In the genomic region with DNA sequence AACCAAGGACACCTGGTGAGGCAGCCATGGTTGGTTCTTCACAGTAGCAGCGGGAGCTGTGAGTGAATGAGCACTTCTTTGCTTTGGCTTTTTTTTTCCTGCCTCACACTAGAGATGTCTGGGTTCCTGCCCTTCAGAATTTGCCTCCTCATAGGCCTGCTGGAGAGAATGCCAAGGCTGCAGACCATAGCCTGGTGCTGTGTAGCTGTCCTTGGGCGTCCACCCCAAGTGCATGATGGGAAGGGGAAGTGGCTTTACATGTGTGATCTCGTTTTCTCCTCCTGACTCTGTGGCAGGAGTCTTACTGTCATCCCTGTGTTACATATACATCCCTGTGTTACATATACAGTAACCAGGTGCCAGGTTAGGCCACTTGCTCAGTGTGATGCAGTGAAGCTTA, we compare ENCODE assay signal across 28 mouse cellular contexts. TPM values are rescaled to one million over a fixed set of nuclear protein-coding genes. Genes with fewer than 3 reads are reported as not detected.
DNase-seq lines count a peak whose midpoint lies in the region; ATAC-seq lines count a peak whose summit lies in the region.
"Had no signal": no experiment of that assay in that cellular context is flagged by ENCODE, and none has a peak within 500 bp of the region (broad histone marks: within the 10 kb centered on the region; RNA-seq: fewer than 3 reads in every experiment).

No protein-coding gene starts in this region.

- H3K27ac ChIP-seq in forebrain, embryonic 14.5 days (ENCODE audit: low read depth, low read length) = no peak overlapping the region
- H3K27ac ChIP-seq: embryonic facial prominence, embryonic 10.5 days; embryonic facial prominence, embryonic 13.5 days; forebrain, embryonic 12.5 days; heart, adult 2 months; heart, embryonic 10.5 days; heart, embryonic 13.5 days; hindbrain, embryonic 14.5 days; hindbrain, postnatal 0 days had no signal

- H3K27me3 ChIP-seq in forebrain, embryonic 14.5 days (replicated peaks; ENCODE audit: control insufficient read depth, insufficient read depth, low read length) = 0 out of 2 replicates have a peak, but pooled peaks cover 6% of the 10 kb centered on the region
- H3K27me3 ChIP-seq: Patski had no signal

- H3K9ac ChIP-seq in forebrain, embryonic 14.5 days (ENCODE audit: low read length) = no peak overlapping the region
- H3K9ac ChIP-seq: embryonic facial prominence, embryonic 13.5 days; forebrain, embryonic 12.5 days; heart, embryonic 13.5 days; hindbrain, embryonic 14.5 days had no signal

- H3K4me3 ChIP-seq in forebrain, embryonic 14.5 days (ENCODE audit: low read depth, low read length) = no peak overlapping the region
- H3K4me3 ChIP-seq: embryonic facial prominence, embryonic 10.5 days; embryonic facial prominence, embryonic 13.5 days; erythroblast, embryonic 14.5 days; forebrain, embryonic 12.5 days; heart, adult 2 months; heart, embryonic 10.5 days; heart, embryonic 13.5 days had no signal

- no peaks in the 10 kb centered on the region for H3K9me3 ChIP-seq in forebrain, embryonic 14.5 days (replicated peaks; ENCODE audit: control insufficient read depth, low read length)
- H3K9me3 ChIP-seq: embryonic facial prominence, embryonic 13.5 days; forebrain, embryonic 12.5 days; heart, embryonic 10.5 days; heart, embryonic 13.5 days had no signal

- peaks cover 15% of the 10 kb centered on the region; the same call in 1 of the 2 replicates for H3K4me1 ChIP-seq in forebrain, embryonic 14.5 days (ENCODE audit: control insufficient read depth, insufficient read depth, low read length)

- H3K4me2 ChIP-seq in forebrain, embryonic 14.5 days (ENCODE audit: low read length) = no peak overlapping the region
- H3K4me2 ChIP-seq: embryonic facial prominence, embryonic 13.5 days; forebrain, embryonic 12.5 days; heart, embryonic 13.5 days; hindbrain, embryonic 14.5 days had no signal

- peak; percentile 51 for DNase-seq in adrenal gland, postnatal 10 days
- DNase-seq in adrenal gland, postnatal 4 days (ENCODE audit: low spot score in 2 of 2) = no peak
- DNase-seq in adrenal gland, postnatal 14 days = peak; percentile 63
- DNase-seq in forebrain, embryonic 14.5 days (ENCODE audit: low spot score) = no peak
- no peak for DNase-seq in kidney, postnatal 25 days
- DNase-seq: cerebellum, adult 18-20 months; cerebellum, adult 9-10 months; cerebellum, postnatal 14 days; gastrocnemius, postnatal 25 days; heart, adult 2 months; heart, postnatal 14 days; heart, postnatal 4 days; kidney, adult 18-20 months; kidney, adult 9 months had no signal

- ATAC-seq in granulocyte monocyte progenitor cell, adult 5-6 weeks (replicated peaks; ENCODE audit: poor library complexity, severe bottlenecking) = peak; percentile 37
- no peak for ATAC-seq in forebrain, embryonic 14.5 days
- ATAC-seq: forebrain, embryonic 16.5 days; hindbrain, postnatal 0 days; inflammation-experienced regulatory T-cells, adult 6 months; intestine, embryonic 16.5 days; Patski had no signal

- H3K36me3 ChIP-seq in forebrain, embryonic 14.5 days (ENCODE audit: control insufficient read depth, insufficient read depth, low read length) = no peaks in the 10 kb centered on the region
- H3K36me3 ChIP-seq: embryonic facial prominence, embryonic 10.5 days; embryonic facial prominence, embryonic 13.5 days; forebrain, embryonic 12.5 days; heart, embryonic 10.5 days; heart, embryonic 13.5 days had no signal

- 86% methylated on average over 3 of the region's 3 CpGs for WGBS in forebrain, embryonic 14.5 days

RNA-seq across cellular contexts. Expression of a gene that starts 36.4 kb away (rescaled TPM):
- 10 to 100 TPM; 54.5 to 63.6 TPM for total RNA-seq in adrenal gland, postnatal 10 days (2021)
- 10 to 100 TPM; 97.9 to 99.9 TPM for total RNA-seq in adrenal gland, postnatal 4 days (2021)
- total RNA-seq in adrenal gland, postnatal 14 days (2021) = 74.4 and 78.0 TPM in 2 replicates
- total RNA-seq in granulocyte monocyte progenitor cell, adult 5-6 weeks (2014; fragmentation: Nextera tagmentation) = 25.2 and 29.7 TPM in 2 replicates
- total RNA-seq in granulocyte monocyte progenitor cell, adult 5-6 weeks (2017) = 9.5 and 12.6 TPM in 2 replicates
- 15.0 and 19.8 TPM in 2 replicates for polyA plus RNA-seq in forebrain, embryonic 14.5 days (2014; fragmentation: Nextera tagmentation; extraction: Ambion mirVana)

RNA-seq across cellular contexts. Expression of a gene that starts 59.4 kb away (rescaled TPM):
- total RNA-seq in adrenal gland, postnatal 10 days (2021) = under 1 TPM; 0.27 to 0.30 TPM
- under 1 TPM; 0.76 to 0.85 TPM for total RNA-seq in adrenal gland, postnatal 4 days (2021)
- 0.30 TPM in 1 of 2 replicates, not detected in the other for total RNA-seq in adrenal gland, postnatal 14 days (2021)
- not detected in 2 replicates for total RNA-seq in granulocyte monocyte progenitor cell, adult 5-6 weeks (2014; fragmentation: Nextera tagmentation)
- 0.43 TPM in 1 of 2 replicates, not detected in the other for total RNA-seq in granulocyte monocyte progenitor cell, adult 5-6 weeks (2017)
- 12.1 and 13.3 TPM in 2 replicates for polyA plus RNA-seq in forebrain, embryonic 14.5 days (2014; fragmentation: Nextera tagmentation; extraction: Ambion mirVana)
- total RNA-seq: gastrocnemius, adult 8-10 months; gastrocnemius, postnatal 25 days; heart, adult 2 months; heart, postnatal 14 days; heart, postnatal 4 days had no signal
- polyA plus RNA-seq: heart, embryonic 10.5 days; heart, embryonic 13.5 days; Patski had no signal

Comparison
In these comparisons a context has a peak if more than half of its experiments do, and no peak if none do; other contexts are left out.
1. DNase-seq: peak in adrenal gland, postnatal 10 days (single experiment) and adrenal gland, postnatal 14 days (single experiment); none in adrenal gland, postnatal 4 days (0 of 2), forebrain, embryonic 14.5 days (single experiment) and kidney, postnatal 25 days (0 of 2).